In the genomic region with DNA sequence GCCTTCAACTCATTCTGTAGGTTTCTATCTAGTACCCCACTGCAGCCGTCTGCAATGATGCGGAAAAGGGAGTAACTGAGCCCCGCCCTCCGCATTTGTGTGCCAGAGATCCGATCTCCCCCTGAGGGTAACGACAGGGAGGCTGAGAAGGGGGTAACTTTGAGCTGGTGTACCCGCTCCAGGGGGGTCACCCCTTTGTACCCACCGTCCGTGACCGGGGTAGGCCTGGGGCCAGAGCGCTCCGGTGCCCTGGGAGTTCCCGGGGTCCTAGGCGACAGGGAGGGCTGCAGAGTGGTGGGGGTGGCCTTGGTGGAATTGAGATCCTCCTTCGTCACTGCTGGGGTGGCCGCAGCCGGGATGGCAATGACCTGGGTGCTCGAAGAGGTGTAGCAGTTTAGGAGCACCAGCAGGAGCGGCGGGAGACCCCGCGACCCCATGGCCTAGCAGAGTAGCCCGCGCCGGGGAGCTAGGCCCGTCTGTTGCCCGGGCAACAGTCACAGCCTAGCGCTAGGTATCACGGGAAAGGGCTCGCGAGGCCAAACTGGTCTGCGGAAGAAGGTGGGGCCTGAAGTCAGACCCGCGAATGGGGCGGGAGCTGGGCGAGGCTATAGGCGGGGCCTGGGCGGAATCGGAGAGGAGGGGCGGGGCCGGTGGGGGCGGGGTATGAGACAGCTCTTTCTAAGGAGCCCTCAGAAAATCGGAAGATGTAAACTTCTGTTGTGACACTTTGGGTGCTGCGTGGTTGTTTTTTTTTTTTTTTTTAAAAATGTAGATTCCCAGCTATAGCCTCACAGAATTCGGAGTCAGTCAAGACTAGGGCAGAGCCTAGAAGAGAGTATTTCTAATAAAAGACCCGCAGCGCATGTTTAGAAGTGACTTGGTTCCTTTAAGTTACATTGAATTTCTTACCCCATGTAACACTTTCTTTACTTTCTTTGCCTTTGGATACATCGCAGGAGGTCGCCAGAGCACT, we compare ENCODE assay signal across 7 mouse cellular contexts. TPM values are rescaled to one million over a fixed set of nuclear protein-coding genes. Genes with fewer than 3 reads are reported as not detected.
DNase-seq lines count a peak whose midpoint lies in the region; ATAC-seq lines count a peak whose summit lies in the region.

A gene (minus strand): TSS at position 528 of the 973 bp plus-strand sequence.

- H3K4me1 ChIP-seq in embryonic facial prominence, embryonic 11.5 days (ENCODE audit: control insufficient read depth, insufficient read depth, low read length) = no peaks in the 10 kb centered on the region
- H3K4me1 ChIP-seq in limb, embryonic 11.5 days (ENCODE audit: control insufficient read depth, insufficient read depth, low read length) = 0 out of 2 replicates have a peak, but pooled peaks cover 2% of the 10 kb centered on the region
- peaks cover 9% of the 10 kb centered on the region; the same call in 1 of the 2 replicates for H3K4me1 ChIP-seq in midbrain, embryonic 14.5 days (ENCODE audit: control insufficient read depth, insufficient read depth, low read length)

- no peaks in the 10 kb centered on the region for H3K27me3 ChIP-seq in embryonic facial prominence, embryonic 11.5 days (ENCODE audit: control insufficient read depth, insufficient read depth, low read length)
- H3K27me3 ChIP-seq in limb, embryonic 11.5 days (ENCODE audit: control insufficient read depth, insufficient read depth, low read length) = no peaks in the 10 kb centered on the region
- H3K27me3 ChIP-seq in midbrain, embryonic 14.5 days (ENCODE audit: control insufficient read depth, insufficient read depth, low read length) = no peaks in the 10 kb centered on the region

- peak within 1 kb of the TSS; percentile 68 for H3K4me2 ChIP-seq in embryonic facial prominence, embryonic 11.5 days (ENCODE audit: low read depth, low read length)
- H3K4me2 ChIP-seq in limb, embryonic 11.5 days (ENCODE audit: low read depth, severe bottlenecking) = peak within 1 kb of the TSS; percentile 84
- peak within 1 kb of the TSS; percentile 77 for H3K4me2 ChIP-seq in midbrain, embryonic 14.5 days (ENCODE audit: low read length)

- WGBS in embryonic facial prominence, embryonic 11.5 days = 2% methylated on average over 48 of the region's 49 CpGs
- 2% methylated on average over 49 of the region's 49 CpGs for WGBS in limb, embryonic 11.5 days
- WGBS in midbrain, embryonic 14.5 days = 2% methylated on average over 49 of the region's 49 CpGs

- peak within 1 kb of the TSS; percentile 71 for H3K9ac ChIP-seq in embryonic facial prominence, embryonic 11.5 days (replicated peaks; ENCODE audit: low read length)
- peak within 1 kb of the TSS; percentile 84 for H3K9ac ChIP-seq in limb, embryonic 11.5 days (ENCODE audit: low read length)
- H3K9ac ChIP-seq in midbrain, embryonic 14.5 days (replicated peaks; ENCODE audit: low read length) = peak within 1 kb of the TSS; percentile 84

- no peaks in the 10 kb centered on the region for H3K36me3 ChIP-seq in embryonic facial prominence, embryonic 11.5 days (replicated peaks; ENCODE audit: control insufficient read depth, insufficient read depth, low read depth, low read length)
- H3K36me3 ChIP-seq in limb, embryonic 11.5 days (ENCODE audit: control insufficient read depth, insufficient read depth, low read length) = no peaks in the 10 kb centered on the region
- peaks cover 12% of the 10 kb centered on the region for H3K36me3 ChIP-seq in midbrain, embryonic 14.5 days (ENCODE audit: control insufficient read depth, insufficient read depth, low read length)

- H3K4me3 ChIP-seq in embryonic facial prominence, embryonic 11.5 days (ENCODE audit: low read depth, low read length) = peak within 1 kb of the TSS; percentile 75
- H3K4me3 ChIP-seq in limb, embryonic 11.5 days (ENCODE audit: low read depth, low read length) = peak within 1 kb of the TSS; percentile 84
- peak within 1 kb of the TSS; percentile 77 for H3K4me3 ChIP-seq in midbrain, embryonic 14.5 days (replicated peaks; ENCODE audit: low read depth, low read length)

- no peaks in the 10 kb centered on the region for H3K9me3 ChIP-seq in embryonic facial prominence, embryonic 11.5 days (replicated peaks; ENCODE audit: control insufficient read depth, low read length)
- no peaks in the 10 kb centered on the region for H3K9me3 ChIP-seq in limb, embryonic 11.5 days (ENCODE audit: control insufficient read depth, low read length)
- H3K9me3 ChIP-seq in midbrain, embryonic 14.5 days (ENCODE audit: control insufficient read depth, low read length) = no peaks in the 10 kb centered on the region

- H3K27ac ChIP-seq in embryonic facial prominence, embryonic 11.5 days (replicated peaks; ENCODE audit: low read depth, low read length) = no peak within 1 kb of the TSS
- no peak within 1 kb of the TSS for H3K27ac ChIP-seq in limb, embryonic 11.5 days (replicated peaks; ENCODE audit: low read depth, low read length)
- peak within 1 kb of the TSS; percentile 78 for H3K27ac ChIP-seq in midbrain, embryonic 14.5 days (replicated peaks; ENCODE audit: low read depth, low read length)

- peak; percentile 97 for ATAC-seq in embryonic facial prominence, embryonic 11.5 days (replicated peaks; ENCODE audit: insufficient number of reproducible peaks, low FRiP score, low TSS enrichment, low read depth)
- ATAC-seq in granulocyte monocyte progenitor cell, adult 5-6 weeks (replicated peaks; ENCODE audit: poor library complexity, severe bottlenecking) = peak; percentile 89
- peak; percentile 98 for ATAC-seq in limb, embryonic 11.5 days (ENCODE audit: insufficient number of reproducible peaks, low FRiP score, low TSS enrichment, low read depth)
- ATAC-seq in midbrain, embryonic 14.5 days (ENCODE audit: low FRiP score, low TSS enrichment) = peak; percentile 97

- DNase-seq in adrenal gland, postnatal 14 days = peak; percentile 96
- peak; percentile 97 for DNase-seq in embryonic facial prominence, embryonic 11.5 days (ENCODE audit: low spot score)
- peak; percentile 84 for DNase-seq in kidney, adult 11 months
- DNase-seq in limb, embryonic 11.5 days (ENCODE audit: low spot score) = peak; percentile 96
- DNase-seq in midbrain, embryonic 14.5 days = peak; percentile 97
- peak; percentile 83 to 85 for DNase-seq in spleen, adult 18-20 months

RNA-seq across cellular contexts. Expression of the gene that starts here (rescaled TPM):
- total RNA-seq in adrenal gland, postnatal 14 days (2021) = 12.7 and 14.5 TPM in 2 replicates
- 3.3 and 3.5 TPM in 2 replicates for polyA plus RNA-seq in embryonic facial prominence, embryonic 11.5 days (2014; fragmentation: Nextera tagmentation; extraction: Ambion mirVana)
- 7.2 and 9.3 TPM in 2 replicates for total RNA-seq in granulocyte monocyte progenitor cell, adult 5-6 weeks (2014; fragmentation: Nextera tagmentation)
- total RNA-seq in granulocyte monocyte progenitor cell, adult 5-6 weeks (2017) = 1.8 and 4.3 TPM in 2 replicates
- 3.6 and 4.0 TPM in 2 replicates for polyA plus RNA-seq in limb, embryonic 11.5 days (2014; fragmentation: Nextera tagmentation; extraction: Ambion mirVana)
- 6.2 and 6.6 TPM in 2 replicates for polyA plus RNA-seq in midbrain, embryonic 14.5 days (2014; fragmentation: Nextera tagmentation; extraction: Ambion mirVana)
